Mouse (Mus musculus) spleen, adult 2 months (tissue): ENCODE measurements around the gene Plekha5. TPM values are rescaled to one million over a fixed set of nuclear protein-coding genes. Genes with fewer than 3 reads are reported as not detected.

Experiments used
- DNase-seq, 2 experiments: peaks; one replicate each; pipeline versions ENCODE4 v3.0.0 to v3.0.0-alpha.2; 2012 to 2021; ENCODE audit warnings: low spot score in 2 of 2, low read depth in 1 of 2
- H3K27ac ChIP-seq: fragments of 200-500 bp; 2 replicates; pipeline ENCODE4 v1.5.1; 2012; ENCODE audit warnings: low read length, inconsistent platforms; ENCODE audit not compliant: insufficient read depth
- H3K27me3 ChIP-seq: fragments of 200-500 bp; 2 replicates; pipeline ENCODE4 v1.6.1; 2012; ENCODE audit warnings: mild to moderate bottlenecking, moderate library complexity, low read length, inconsistent platforms; ENCODE audit not compliant: control insufficient read depth, insufficient read depth
- H3K36me3 ChIP-seq: fragments of 200-500 bp; 2 replicates; pipeline ENCODE4 v1.6.1; 2012; ENCODE audit warnings: mild to moderate bottlenecking, low read length, inconsistent platforms; ENCODE audit not compliant: control insufficient read depth, insufficient read depth
- H3K4me1 ChIP-seq: fragments of 200-500 bp; 2 replicates; pipeline ENCODE4 v1.6.1; 2011; ENCODE audit warnings: inconsistent platforms; ENCODE audit not compliant: control insufficient read depth, insufficient read depth, insufficient read length
- H3K4me3 ChIP-seq: fragments of 200-500 bp; 2 replicates; pipeline ENCODE4 v1.5.1; 2011; ENCODE audit warnings: mild to moderate bottlenecking, inconsistent platforms; ENCODE audit not compliant: insufficient read depth, insufficient read length; ENCODE audit errors: extremely low read depth
- CTCF ChIP-seq: fragments of 200-500 bp; IDR thresholded peaks from 2 replicates; pipeline ENCODE4 v1.5.1; 2011; ENCODE audit warnings: mild to moderate bottlenecking, inconsistent platforms; ENCODE audit not compliant: insufficient read depth, insufficient read length, insufficient replicate concordance; ENCODE audit errors: extremely low read depth
- POLR2A ChIP-seq: fragments of 200-500 bp; IDR thresholded peaks from 2 replicates; pipeline ENCODE4 v1.6.1; 2011; ENCODE audit warnings: low read depth, low read length, inconsistent platforms
- WGBS: fragments of 180-500 bp; shearing (Covaris S2); methylation state at CpG from one replicate; pipeline ENCODE4 v1.1.7; 2018; 5-methylcytosine and 5-hydroxymethylcytosine counted together
- polyA plus RNA-seq: library from polyadenylated mRNA; depleted of rRNA; stranded (reverse); fragments of >200 nt; gene quantifications from 2 replicates; pipeline ENCODE4 v1.2.3, GENCODE M21; 2012

The Plekha5 gene
- polyA plus RNA-seq, 1 experiment = 8.1 TPM

- Histone ChIP-seq H3K27me3 (no peaks in the 10 kb centered on the region), H3K36me3 (no peaks in the 10 kb centered on the region), H3K4me1 (no peaks in the 10 kb centered on the region), H3K27ac (no peak overlapping the region), H3K4me3 (no peak overlapping the region)
- TF ChIP-seq CTCF (no peak), POLR2A (no peak)
- WGBS = 94% methylated on average over 3 of the region's 3 CpGs
- no peak for DNase-seq
Observed at GRCm38 (mm10) chr6:140454388-140454787, 30.5 kb downstream of the Plekha5 start.

- no peak for TF ChIP-seq POLR2A
- no peak for TF ChIP-seq CTCF
- no peaks in the 10 kb centered on the region for H3K27me3 ChIP-seq
- H3K27ac ChIP-seq = no peak overlapping the region
- H3K4me1 ChIP-seq = no peaks in the 10 kb centered on the region
- no peak overlapping the region for H3K4me3 ChIP-seq
- no peaks in the 10 kb centered on the region for H3K36me3 ChIP-seq
- WGBS = 86% methylated on average over 3 of the region's 3 CpGs
- no peak for DNase-seq
Observed at GRCm38 (mm10) chr6:140455851-140456250, 32.0 kb downstream of the Plekha5 start.

GRCm38 (mm10) chr6:140456393-140457163, 32.7 kb downstream of the Plekha5 start:
- WGBS = 91% methylated on average over 15 of the region's 15 CpGs
- Histone ChIP-seq H3K4me3 (no peak overlapping the region), H3K4me1 (no peaks in the 10 kb centered on the region), H3K27ac (no peak overlapping the region), H3K27me3 (no peaks in the 10 kb centered on the region), H3K36me3 (no peaks in the 10 kb centered on the region)
- DNase-seq = no peak
- no peak for TF ChIP-seq CTCF
- no peak for TF ChIP-seq POLR2A

- no peak overlapping the region for H3K4me3 ChIP-seq
- no peaks in the 10 kb centered on the region for H3K27me3 ChIP-seq
- 60% methylated on average over 7 of the region's 7 CpGs for WGBS
- no peak for DNase-seq
- H3K4me1 ChIP-seq = no peaks in the 10 kb centered on the region
- no peak overlapping the region for H3K27ac ChIP-seq
- TF ChIP-seq CTCF = no peak
- TF ChIP-seq POLR2A = no peak
- no peaks in the 10 kb centered on the region for H3K36me3 ChIP-seq
Observed at GRCm38 (mm10) chr6:140460398-140460797, 36.5 kb downstream of the Plekha5 start.

GRCm38 (mm10) chr6:140464818-140465217, 41.0 kb downstream of the Plekha5 start:
- Histone ChIP-seq H3K27ac (no peak overlapping the region), H3K27me3 (no peaks in the 10 kb centered on the region), H3K4me1 (no peaks in the 10 kb centered on the region), H3K4me3 (no peak overlapping the region), H3K36me3 (no peaks in the 10 kb centered on the region)
- TF ChIP-seq CTCF = no peak
- WGBS = 94% methylated on average over 6 of the region's 6 CpGs
- no peak for DNase-seq

- no peaks in the 10 kb centered on the region for H3K36me3 ChIP-seq
- no peaks in the 10 kb centered on the region for H3K27me3 ChIP-seq
- TF ChIP-seq POLR2A (no peak), CTCF (no peak)
- no peak for DNase-seq
- no peak overlapping the region for H3K27ac ChIP-seq
- no peak overlapping the region for H3K4me3 ChIP-seq
- no peaks in the 10 kb centered on the region for H3K4me1 ChIP-seq
- WGBS = 56% methylated on average over 9 of the region's 9 CpGs
Observed at GRCm38 (mm10) chr6:140465946-140466646, 42.2 kb downstream of the Plekha5 start.

- no peaks in the 10 kb centered on the region for H3K4me1 ChIP-seq
- H3K27me3 ChIP-seq = no peaks in the 10 kb centered on the region
- no peaks in the 10 kb centered on the region for H3K36me3 ChIP-seq
- DNase-seq = no peak
- no peak overlapping the region for H3K27ac ChIP-seq
- TF ChIP-seq POLR2A (no peak), CTCF (no peak)
- 62% methylated on average over 6 of the region's 6 CpGs for WGBS
- H3K4me3 ChIP-seq = no peak overlapping the region
Observed at GRCm38 (mm10) chr6:140466841-140467240, 43.0 kb downstream of the Plekha5 start.
